Mouse (Mus musculus) 416B (cell line): ENCODE results near the gene Cnnm1.
"Not testable (repeated sequence)": the region's sequence is repeated elsewhere in the genome, so short reads cannot be mapped to it uniquely, and the experiment has no call there.

ENCODE experiments used
- DNase-seq: peaks from one replicate; pipeline ENCODE4 v3.0.0; 2011; ENCODE audit warnings: low read depth

The Cnnm1 gene

DNA sequence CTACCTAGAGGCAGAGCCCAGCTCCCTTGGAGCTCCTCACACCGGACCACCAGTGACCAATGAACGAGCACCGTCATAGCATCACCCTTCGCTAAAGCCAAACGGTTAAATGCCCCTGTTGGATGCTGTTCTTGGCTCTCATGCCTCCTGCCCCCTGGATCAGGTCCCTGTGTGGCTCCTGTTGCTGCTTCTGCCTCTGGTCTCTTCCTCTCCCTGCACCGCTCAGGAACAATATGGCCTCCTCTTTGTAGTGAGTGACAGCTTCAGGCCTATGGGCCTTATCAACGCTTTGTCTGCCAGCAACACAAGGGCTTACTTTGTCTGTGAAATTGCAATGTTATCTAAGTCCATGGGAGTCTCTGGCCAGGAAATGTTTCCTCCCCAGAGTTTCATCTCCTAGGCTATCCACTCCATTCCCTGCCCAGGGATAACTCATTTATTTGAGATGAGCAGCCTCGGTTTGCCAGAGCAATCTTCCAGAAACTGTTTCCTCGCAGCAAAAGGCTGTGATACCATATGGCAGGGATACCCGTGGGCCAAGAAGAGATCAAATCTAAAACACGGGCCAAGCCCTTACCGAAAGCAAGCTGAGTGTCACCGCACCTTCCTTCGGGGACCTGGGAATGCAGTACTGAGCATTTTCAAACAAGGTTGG lies 25.5 kb downstream of the Cnnm1 start:
- no peak for DNase-seq

DNA sequence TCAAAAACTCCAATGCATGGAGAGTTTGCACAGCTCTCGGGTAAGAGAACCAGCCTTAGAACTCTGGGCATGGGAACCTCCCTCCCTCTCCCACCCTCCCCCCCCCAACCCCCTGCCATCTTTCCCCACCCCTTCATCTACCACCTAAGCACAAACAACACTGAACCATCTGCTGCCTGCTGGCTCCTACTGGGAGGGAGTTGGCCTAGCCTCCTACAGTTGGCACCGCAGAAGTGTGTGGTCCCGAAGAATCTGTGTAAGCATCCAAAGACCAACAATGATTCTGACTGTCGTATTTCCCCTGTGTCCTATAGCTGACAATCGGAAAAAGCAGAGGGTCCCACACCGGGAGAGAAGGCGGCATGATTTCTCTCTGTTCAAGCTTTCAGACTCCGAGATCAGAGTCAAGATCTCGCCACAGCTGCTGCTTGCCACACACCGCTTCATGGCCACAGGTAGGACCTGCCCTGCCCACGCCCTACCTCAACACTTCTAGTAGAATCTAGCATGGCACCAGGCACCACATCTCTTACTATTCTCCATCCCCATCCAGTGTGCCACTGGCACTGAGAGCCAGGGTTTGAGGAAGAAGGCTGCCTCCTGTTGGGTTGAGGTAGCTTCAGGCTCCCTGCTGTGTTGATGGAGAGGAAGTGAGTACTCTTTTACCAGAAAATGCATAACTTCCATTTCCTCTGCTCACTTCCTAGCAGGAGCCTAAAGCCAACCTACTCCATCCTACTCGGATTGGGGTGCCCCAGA lies 27.9 kb downstream of the Cnnm1 start:
- no peak for DNase-seq

DNA sequence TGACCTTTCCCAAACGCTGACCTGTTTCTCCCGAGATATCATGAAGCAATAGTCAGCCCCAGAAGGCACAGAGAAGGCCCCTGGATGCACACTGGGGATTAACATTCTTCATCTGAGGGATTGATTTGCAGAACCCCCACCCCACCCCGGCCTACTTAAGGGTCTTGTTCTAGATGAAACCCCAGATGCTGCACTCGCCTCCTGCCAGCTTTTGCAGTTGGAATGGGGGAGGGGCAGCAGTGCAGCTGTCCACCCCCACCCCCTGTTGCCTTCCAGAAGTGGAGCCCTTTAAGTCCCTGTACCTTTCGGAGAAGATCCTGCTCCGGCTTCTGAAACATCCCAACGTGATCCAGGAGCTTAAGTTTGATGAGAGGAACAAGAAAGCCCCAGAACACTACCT lies 29.1 kb downstream of the Cnnm1 start:
- DNase-seq: no peak

DNA sequence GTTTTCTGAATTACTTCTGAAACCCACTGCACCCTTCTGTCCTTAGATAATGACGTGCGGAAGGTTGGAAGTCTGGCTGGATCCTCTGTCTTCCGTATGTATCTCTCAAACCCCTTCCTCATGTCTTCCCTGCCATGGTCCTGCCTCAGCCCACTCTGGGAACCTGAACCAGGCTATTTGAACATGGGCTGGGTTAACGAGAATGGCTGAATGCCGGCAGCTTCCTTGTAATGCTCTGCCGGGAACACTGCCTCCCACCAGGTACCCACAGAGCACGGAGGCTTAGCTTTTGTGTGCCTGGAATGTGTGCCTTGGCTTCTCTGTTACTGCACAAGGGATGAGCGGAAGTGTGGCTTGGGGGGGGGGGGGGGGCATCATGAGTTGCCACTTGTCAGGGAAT lies 32.1 kb downstream of the Cnnm1 start:
- no peak for DNase-seq

GRCm38 (mm10) chr19:43472781-43473180 lies 32.5 kb downstream of the Cnnm1 start:
- DNase-seq: no peak

GRCm38 (mm10) chr19:43475642-43476041 lies 35.4 kb downstream of the Cnnm1 start:
- DNase-seq: no peak

- no peak for DNase-seq
Observed at GRCm38 (mm10) chr19:43476063-43476462, 35.8 kb downstream of the Cnnm1 start.

DNA sequence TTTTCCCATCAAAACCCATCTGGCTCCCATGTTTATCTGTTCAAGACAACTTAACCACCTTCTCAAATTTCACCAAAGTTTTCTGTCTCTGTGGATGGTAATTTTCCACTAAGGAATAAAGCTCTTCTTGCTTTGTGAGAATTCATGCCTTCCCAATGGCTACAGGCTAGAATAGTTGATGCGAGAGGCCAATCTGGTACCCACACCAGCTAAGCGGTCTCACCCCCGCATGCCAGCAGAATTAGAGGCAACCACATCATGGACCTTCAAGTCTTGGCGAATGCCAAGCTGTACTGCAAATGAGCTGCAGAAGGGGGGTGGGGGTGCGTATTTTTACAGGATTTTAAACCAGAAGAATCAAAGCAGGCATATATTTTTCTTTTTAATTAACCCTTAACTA lies 37.2 kb downstream of the Cnnm1 start:
- DNase-seq: no peak

DNA sequence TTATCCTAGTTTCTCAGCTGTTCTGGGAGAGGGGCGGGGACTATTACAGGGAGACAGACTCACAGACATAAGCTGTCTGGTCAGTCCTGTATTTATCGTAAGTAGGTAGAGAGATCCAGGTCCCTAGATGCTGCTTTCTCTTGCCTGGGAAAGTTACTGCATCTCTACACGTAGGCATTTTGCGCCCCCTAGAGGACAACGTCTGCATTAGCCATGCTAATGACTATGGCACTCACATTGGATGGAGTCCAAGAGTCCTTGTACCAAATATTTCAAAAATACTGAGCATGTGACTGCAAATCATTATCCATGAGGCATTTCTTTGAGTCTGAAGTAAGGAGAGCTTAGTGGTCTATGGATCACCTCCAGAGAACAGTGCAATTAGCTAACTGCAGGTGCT lies 38.7 kb downstream of the Cnnm1 start:
- peak; percentile 55 for DNase-seq

GRCm38 (mm10) chr19:43479431-43479830 lies 39.2 kb downstream of the Cnnm1 start:
- no peak for DNase-seq

DNA sequence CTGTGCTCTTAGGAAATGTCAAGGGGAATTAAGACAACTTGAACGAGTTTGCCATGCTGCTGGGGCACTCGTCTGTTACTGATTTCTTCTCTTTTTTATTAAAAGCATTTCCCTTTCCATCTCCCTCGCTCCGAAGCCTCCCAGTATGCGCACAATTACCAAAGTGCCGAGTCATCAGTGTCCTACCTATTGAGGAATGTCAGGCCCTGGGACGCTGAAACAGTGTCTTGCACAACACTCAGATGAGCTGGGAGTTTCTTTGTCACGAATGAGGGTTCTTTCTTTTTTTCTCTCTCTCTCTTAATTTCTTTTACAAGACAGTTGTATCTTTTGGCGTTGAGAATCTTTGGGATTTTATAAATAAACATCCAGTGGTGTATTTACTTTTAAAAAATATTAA lies 40.3 kb downstream of the Cnnm1 start:
- DNase-seq: no peak

- DNase-seq: peak; percentile 53
Observed at GRCm38 (mm10) chr19:43487429-43487828, 47.2 kb downstream of the Cnnm1 start.

DNA sequence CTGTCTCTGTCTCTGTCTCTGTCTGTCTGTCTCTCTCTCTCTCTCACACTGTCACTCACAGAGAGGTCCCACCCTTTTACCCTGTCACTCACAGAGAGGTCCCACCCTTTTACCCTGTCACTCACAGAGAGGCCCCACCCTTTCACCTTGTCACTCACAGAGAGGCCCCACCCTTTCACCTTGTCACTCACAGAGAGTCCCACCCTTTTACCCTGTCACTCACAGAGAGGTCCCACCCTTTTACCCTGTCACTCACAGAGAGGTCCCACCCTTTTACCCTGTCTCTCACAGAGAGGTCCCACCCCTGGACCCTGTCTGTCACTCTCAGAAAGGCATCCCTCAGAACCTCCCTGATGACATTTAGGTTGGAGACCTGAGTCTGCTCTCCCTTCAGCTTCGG lies 53.1 kb downstream of the Cnnm1 start:
- DNase-seq: not testable (repeated sequence)

DNA sequence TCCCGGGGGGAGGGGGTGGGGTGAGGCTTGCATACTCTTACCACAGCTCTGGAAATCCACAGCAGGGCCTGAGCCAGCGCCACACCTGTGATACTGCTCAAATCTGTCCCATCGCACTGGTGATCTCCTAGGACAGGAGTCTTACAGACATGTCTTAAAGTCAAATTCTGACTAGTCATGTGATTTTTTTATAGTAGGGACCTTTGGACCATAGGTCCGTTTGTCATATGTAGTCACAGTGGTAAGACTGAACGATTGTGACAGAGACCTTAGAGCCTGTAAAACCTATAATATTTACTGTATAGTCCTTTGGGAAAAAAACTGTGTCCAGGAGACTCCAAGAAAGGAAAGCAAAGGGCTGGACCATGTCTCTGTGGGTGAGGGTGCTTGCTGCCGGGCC lies 53.6 kb downstream of the Cnnm1 start:
- DNase-seq: no peak

- DNase-seq: no peak
Observed at GRCm38 (mm10) chr19:43494914-43495313, 54.7 kb downstream of the Cnnm1 start.

DNA sequence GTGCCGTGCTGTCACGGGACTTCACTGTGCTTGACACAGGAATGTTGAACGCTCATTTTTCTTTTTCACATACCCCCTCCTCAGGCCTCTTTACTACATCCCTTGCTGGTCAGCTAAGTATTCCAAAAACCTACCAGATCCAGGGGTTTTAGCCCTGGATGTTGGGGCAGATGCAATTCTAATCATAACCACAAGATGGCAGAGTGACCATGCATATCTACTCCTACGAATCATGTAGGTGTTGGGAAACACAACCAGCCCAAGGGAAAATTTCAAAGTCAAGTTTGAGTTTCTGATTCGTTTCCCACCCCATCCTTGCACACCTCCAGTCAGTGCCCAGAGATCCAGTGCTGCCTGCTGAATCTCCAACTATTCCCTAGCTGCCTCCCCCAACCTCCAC lies 55.6 kb downstream of the Cnnm1 start:
- peak; percentile 59 for DNase-seq

GRCm38 (mm10) chr19:43497440-43497839 lies 57.2 kb downstream of the Cnnm1 start:
- no peak for DNase-seq

DNA sequence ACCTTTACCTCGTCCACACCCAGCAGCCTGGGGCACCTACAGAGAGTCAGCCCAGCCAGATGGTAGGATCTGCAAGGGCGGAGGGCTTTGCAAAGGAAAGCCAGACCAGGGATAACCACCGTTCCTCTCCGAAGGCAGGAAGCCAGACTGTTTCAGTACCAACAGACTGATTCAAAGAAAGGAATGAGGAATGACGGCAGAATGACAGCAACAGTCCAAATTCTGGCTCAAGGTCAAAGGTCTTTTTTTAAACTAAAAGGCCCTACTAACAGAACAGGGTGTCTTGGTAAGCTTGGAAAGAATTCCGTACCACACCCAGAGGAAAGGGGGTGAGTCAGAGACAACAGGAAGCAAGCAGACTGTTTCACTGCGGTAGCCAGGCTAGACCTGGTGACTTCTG lies 58.6 kb downstream of the Cnnm1 start:
- no peak for DNase-seq

DNA sequence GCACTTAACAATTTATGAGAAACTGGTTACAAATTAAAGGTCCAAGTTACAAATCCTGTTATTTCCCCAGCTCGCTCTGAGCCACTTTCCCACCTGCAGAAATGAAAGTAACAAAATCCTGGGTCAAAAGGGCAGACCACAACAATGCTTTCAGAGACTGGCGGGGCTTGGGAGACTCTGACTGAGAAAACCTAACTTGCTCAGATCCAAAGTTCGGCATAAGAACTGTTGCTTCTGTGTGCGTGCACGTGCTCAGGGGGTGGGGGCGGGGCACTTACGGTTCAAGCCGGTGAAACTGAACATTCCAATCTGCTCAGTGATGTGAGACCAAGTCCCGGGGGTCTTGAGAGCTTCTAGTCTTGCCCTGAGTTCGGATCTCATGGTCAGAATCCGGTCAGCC lies 62.4 kb downstream of the Cnnm1 start:
- no peak for DNase-seq

DNA sequence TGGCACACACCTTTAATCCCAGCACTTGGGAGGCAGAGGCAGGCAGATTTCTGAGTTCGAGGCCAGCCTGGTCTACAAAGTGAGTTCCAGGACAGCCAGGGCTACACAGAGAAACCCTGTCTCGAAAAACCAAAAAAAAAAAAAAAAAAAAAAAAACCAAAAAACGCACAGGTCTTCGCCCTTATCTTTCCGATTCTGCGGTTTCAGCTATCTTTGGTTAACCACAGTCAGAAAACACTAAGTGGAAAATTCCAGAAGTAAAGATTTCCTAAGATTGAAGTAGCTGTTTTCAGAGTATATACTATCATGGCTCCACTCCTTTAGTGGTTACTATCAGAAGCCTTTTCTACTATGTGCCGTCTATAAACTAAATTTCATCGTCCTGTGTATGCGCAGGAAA lies 63.4 kb downstream of the Cnnm1 start:
- not testable (repeated sequence) for DNase-seq

- no peak for DNase-seq
Observed at GRCm38 (mm10) chr19:43505441-43505840, 65.2 kb downstream of the Cnnm1 start.

GRCm38 (mm10) chr19:43510436-43511220 lies 70.4 kb downstream of the Cnnm1 start:
- DNase-seq: no peak
